Mouse (Mus musculus): Measurements from ENCODE around the gene Foxp1. TPM values are rescaled to one million over a fixed set of nuclear protein-coding genes. Genes with fewer than 3 reads are reported as not detected.

The Foxp1 gene
- polyA plus RNA-seq, 1 experiment: 162 TPM

DNA sequence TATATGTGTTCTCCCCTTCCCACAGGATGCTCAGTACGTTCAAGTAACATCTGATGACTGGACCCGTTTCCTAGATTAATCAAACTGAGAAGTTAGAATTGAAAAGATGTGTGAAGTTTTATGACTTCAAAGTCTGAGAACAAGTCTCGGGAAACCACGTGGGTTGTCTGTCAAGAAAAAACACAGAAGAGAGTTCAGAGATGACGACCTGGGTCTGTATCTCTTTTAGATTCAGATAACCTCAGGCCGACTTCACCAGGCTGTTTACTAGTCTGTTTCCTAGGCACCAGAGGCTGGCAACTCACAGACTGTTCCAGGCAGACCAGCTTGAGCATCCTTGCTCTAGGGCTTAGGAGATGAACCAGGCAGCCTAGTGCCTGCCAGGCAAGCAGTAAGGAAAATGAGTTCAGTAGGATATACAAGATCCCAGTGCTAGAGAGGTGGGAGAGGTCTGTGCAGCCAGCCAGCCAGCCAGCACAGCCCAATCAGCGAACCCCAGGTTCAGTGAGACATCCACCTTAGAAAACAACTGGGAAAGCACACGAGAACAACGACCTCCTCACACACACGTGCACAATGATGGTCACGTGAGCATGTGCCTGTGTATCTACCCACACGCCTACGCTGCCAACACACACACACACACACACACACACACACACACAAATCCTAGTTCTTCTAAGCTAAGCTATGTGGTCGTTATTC, 212.9 kb downstream of the Foxp1 start:
- no peaks in the 10 kb centered on the region for H3K27me3 ChIP-seq (ENCODE audit: control insufficient read depth, insufficient read depth, low read length)
- TF ChIP-seq POLR2A (IDR thresholded peaks at IDR 0.05; ENCODE audit: low read depth, low read length): no peak
- no peak for TF ChIP-seq CTCF (IDR thresholded peaks at IDR 0.05; ENCODE audit: extremely low read depth, insufficient read depth, insufficient read length, insufficient replicate concordance)
- no peak for DNase-seq (ENCODE audit: low read depth in 1 of 2, low spot score in 2 of 2)
- H3K36me3 ChIP-seq (ENCODE audit: control insufficient read depth, insufficient read depth, low read length): peaks cover 2% of the 10 kb centered on the region; the same call in 1 of the 2 replicates
- H3K27ac ChIP-seq (ENCODE audit: insufficient read depth, low read length): peak overlapping the region; percentile 39; the same call in 1 of the 2 replicates
- peaks cover 13% of the 10 kb centered on the region; the same call in 1 of the 2 replicates for H3K4me1 ChIP-seq (ENCODE audit: control insufficient read depth, insufficient read depth, insufficient read length)
- 75% methylated on average over 14 of the region's 14 CpGs for WGBS
- no peak overlapping the region for H3K4me3 ChIP-seq (ENCODE audit: extremely low read depth, insufficient read depth, insufficient read length)

DNA sequence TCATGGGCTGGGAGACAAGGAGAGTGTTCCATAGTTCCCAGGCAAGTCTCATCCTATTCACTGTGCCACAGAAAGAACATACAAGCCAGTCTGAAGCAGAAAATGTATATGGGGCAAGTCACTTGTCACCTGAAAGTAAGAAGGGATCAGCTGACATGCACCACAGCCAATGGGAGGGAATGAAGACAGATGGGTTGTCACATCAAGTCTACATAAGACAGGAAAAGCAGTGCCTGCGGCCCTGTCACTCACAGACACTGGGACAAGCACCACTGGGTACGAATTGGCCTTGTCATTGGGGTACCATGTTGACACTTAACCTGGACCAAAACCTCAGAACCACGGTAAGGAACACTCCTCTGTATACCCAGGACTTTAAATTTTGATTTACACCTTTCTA, 216.8 kb downstream of the Foxp1 start:
- H3K27me3 ChIP-seq (ENCODE audit: control insufficient read depth, insufficient read depth, low read length): no peaks in the 10 kb centered on the region
- WGBS: 53% methylated on average over 3 of the region's 3 CpGs
- peaks cover 32% of the 10 kb centered on the region; the same call in 1 of the 2 replicates for H3K4me1 ChIP-seq (ENCODE audit: control insufficient read depth, insufficient read depth, insufficient read length)
- no peak for DNase-seq (ENCODE audit: low read depth in 1 of 2, low spot score in 2 of 2)
- H3K27ac ChIP-seq (ENCODE audit: insufficient read depth, low read length): peak overlapping the region; percentile 6; the same call in 1 of the 2 replicates
- H3K36me3 ChIP-seq (ENCODE audit: control insufficient read depth, insufficient read depth, low read length): peaks cover 2% of the 10 kb centered on the region; the same call in 1 of the 2 replicates
- no peak overlapping the region for H3K4me3 ChIP-seq (ENCODE audit: extremely low read depth, insufficient read depth, insufficient read length)
- no peak for TF ChIP-seq CTCF (IDR thresholded peaks at IDR 0.05; ENCODE audit: extremely low read depth, insufficient read depth, insufficient read length, insufficient replicate concordance)
- no peak for TF ChIP-seq POLR2A (IDR thresholded peaks at IDR 0.05; ENCODE audit: low read depth, low read length)

DNA sequence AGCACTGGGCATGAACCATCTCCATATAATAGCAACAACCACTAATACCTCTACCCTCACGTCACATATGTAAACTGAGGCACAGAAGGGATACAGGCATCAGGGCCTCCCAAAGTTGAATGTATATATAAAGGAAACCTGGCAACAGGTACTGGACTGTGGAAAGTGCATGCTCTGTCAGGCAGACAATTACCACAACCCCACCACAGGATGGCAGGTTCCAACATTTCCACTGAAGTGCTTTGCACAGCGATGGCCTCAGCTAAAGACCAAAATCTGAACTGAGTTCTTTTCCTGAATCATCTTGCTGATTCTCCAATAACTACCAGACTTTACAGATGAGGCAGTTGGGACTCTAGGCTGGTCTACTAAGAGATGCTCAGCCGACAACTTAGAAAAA, 217.3 kb downstream of the Foxp1 start:
- peaks cover 34% of the 10 kb centered on the region; the same call in 1 of the 2 replicates for H3K4me1 ChIP-seq (ENCODE audit: control insufficient read depth, insufficient read depth, insufficient read length)
- H3K36me3 ChIP-seq (ENCODE audit: control insufficient read depth, insufficient read depth, low read length): peaks cover 2% of the 10 kb centered on the region; the same call in 1 of the 2 replicates
- TF ChIP-seq POLR2A (IDR thresholded peaks at IDR 0.05; ENCODE audit: low read depth, low read length) (no peak), CTCF (IDR thresholded peaks at IDR 0.05; ENCODE audit: extremely low read depth, insufficient read depth, insufficient read length, insufficient replicate concordance) (peak; percentile 7; the same call in 1 of the 2 replicates)
- DNase-seq (ENCODE audit: low read depth in 1 of 2, low spot score in 2 of 2): no peak
- H3K27me3 ChIP-seq (ENCODE audit: control insufficient read depth, insufficient read depth, low read length): no peaks in the 10 kb centered on the region
- H3K27ac ChIP-seq (ENCODE audit: insufficient read depth, low read length): peak overlapping the region; percentile 6; the same call in 1 of the 2 replicates
- 65% methylated on average over 3 of the region's 3 CpGs for WGBS
- H3K4me3 ChIP-seq (ENCODE audit: extremely low read depth, insufficient read depth, insufficient read length): no peak overlapping the region

DNA sequence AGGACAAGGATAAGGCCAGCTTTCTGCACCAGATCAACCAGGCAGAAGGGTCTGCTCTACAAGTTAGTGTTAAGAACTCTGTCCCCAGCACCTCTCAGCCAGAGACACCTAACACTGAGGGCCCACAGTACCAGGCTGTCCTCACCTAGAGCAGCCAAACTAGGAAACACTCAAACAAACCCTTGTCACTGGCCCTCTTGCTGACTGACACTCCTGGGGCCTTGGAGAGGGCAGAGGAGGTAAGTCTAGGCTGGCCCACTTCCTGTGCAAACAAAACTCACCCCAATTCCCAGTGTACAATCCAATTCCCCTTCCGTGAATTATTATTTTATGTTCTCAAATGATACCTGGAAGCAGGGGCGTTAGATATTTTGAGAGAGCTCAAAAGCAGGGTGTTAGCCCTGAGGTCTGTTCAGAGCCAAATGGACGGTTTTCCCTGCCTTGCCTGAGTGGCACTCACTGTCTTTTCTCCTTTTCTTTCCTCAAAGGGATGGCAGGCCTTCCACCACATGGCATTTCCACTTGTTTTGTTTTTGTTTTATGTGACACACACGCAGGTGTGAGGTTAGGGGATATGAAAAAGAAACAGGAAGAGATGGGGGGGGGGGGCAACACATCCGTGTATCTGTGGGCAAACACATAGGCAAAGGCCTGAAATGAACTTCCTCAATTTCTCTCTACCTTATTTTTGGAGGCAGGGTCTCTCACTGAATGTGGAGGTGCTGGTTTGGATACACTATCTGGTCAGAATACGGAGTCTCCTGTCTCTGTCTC, 219.7 kb downstream of the Foxp1 start:
- Histone ChIP-seq H3K4me3 (ENCODE audit: extremely low read depth, insufficient read depth, insufficient read length) (no peak overlapping the region), H3K4me1 (ENCODE audit: control insufficient read depth, insufficient read depth, insufficient read length) (peaks cover 46% of the 10 kb centered on the region; the same call in 1 of the 2 replicates), H3K27ac (ENCODE audit: insufficient read depth, low read length) (peak overlapping the region; percentile 90), H3K27me3 (ENCODE audit: control insufficient read depth, insufficient read depth, low read length) (no peaks in the 10 kb centered on the region), H3K36me3 (ENCODE audit: control insufficient read depth, insufficient read depth, low read length) (no peaks in the 10 kb centered on the region; the same call in 1 of the 2 replicates)
- DNase-seq (ENCODE audit: low read depth in 1 of 2, low spot score in 2 of 2): no peak
- WGBS: 53% methylated on average over 6 of the region's 6 CpGs
- TF ChIP-seq POLR2A (IDR thresholded peaks at IDR 0.05; ENCODE audit: low read depth, low read length): no peak
- no peak for TF ChIP-seq CTCF (IDR thresholded peaks at IDR 0.05; ENCODE audit: extremely low read depth, insufficient read depth, insufficient read length, insufficient replicate concordance)

DNA sequence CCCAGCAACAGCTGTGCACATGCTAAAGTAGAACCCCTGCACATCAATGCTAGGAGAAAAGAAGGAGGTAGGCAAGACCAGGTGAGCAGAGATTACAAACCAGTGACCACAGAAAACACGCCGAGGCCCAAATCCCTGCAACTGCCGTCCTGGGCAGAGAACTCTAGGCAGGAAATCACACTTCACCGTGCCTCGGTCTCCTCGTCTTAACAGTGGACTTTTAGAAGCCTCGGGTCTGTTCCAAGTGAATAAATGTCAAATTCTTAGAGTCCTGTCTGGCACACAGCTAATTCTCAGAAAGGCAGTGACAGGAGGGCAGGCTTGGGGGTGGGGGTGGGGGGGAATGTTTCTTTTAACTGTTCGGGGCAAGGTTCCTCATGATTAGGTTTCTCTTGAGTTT, 220.6 kb downstream of the Foxp1 start:
- WGBS: 26% methylated on average over 8 of the region's 8 CpGs
- Histone ChIP-seq H3K27ac (ENCODE audit: insufficient read depth, low read length) (peak overlapping the region; percentile 90), H3K4me1 (ENCODE audit: control insufficient read depth, insufficient read depth, insufficient read length) (peaks cover 42% of the 10 kb centered on the region; the same call in 1 of the 2 replicates), H3K4me3 (ENCODE audit: extremely low read depth, insufficient read depth, insufficient read length) (no peak overlapping the region), H3K27me3 (ENCODE audit: control insufficient read depth, insufficient read depth, low read length) (no peaks in the 10 kb centered on the region), H3K36me3 (ENCODE audit: control insufficient read depth, insufficient read depth, low read length) (no peaks in the 10 kb centered on the region)
- DNase-seq (ENCODE audit: low read depth in 1 of 2, low spot score in 2 of 2): no peak
- TF ChIP-seq POLR2A (IDR thresholded peaks at IDR 0.05; ENCODE audit: low read depth, low read length): no peak
- TF ChIP-seq CTCF (IDR thresholded peaks at IDR 0.05; ENCODE audit: extremely low read depth, insufficient read depth, insufficient read length, insufficient replicate concordance): no peak

DNA sequence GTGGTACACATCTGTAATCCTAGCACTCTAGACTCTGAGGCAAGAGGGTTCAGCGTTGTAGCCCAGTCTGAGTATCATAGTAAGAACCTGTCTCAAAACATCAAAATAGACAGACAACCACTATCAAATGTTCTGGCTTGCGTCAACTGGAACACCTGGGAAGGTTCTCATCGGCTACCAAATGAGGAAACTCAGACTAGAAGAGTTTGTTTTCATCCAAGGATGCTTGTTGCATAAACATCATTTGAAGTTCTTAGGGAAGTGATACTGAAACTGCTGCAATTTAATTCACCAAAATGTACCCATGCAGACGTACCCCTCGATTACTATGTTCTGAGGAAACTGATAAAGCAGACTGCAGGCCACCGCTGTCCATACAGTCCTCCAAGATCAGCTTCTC, 222.3 kb downstream of the Foxp1 start:
- H3K27ac ChIP-seq (ENCODE audit: insufficient read depth, low read length): peak overlapping the region; percentile 49; the same call in 1 of the 2 replicates

More for the DNA sequence above, 222.3 kb downstream of the Foxp1 start:
- TF ChIP-seq POLR2A (IDR thresholded peaks at IDR 0.05; ENCODE audit: low read depth, low read length): no peak
- no peak for TF ChIP-seq CTCF (IDR thresholded peaks at IDR 0.05; ENCODE audit: extremely low read depth, insufficient read depth, insufficient read length, insufficient replicate concordance)
- Histone ChIP-seq H3K27me3 (ENCODE audit: control insufficient read depth, insufficient read depth, low read length) (no peaks in the 10 kb centered on the region), H3K4me1 (ENCODE audit: control insufficient read depth, insufficient read depth, insufficient read length) (peaks cover 46% of the 10 kb centered on the region; the same call in 1 of the 2 replicates), H3K4me3 (ENCODE audit: extremely low read depth, insufficient read depth, insufficient read length) (no peak overlapping the region), H3K36me3 (ENCODE audit: control insufficient read depth, insufficient read depth, low read length) (no peaks in the 10 kb centered on the region)
- peak in 1 of 2 experiments; percentile 64 for DNase-seq (ENCODE audit: low read depth in 1 of 2, low spot score in 2 of 2)
- 42% methylated on average over 6 of the region's 6 CpGs for WGBS
